Mouse (Mus musculus) left cerebral cortex, adult 9 months (tissue): ENCODE measurements at regions not wholly inside any gene's neighbourhood (a gene's known extent, or its start where the extent isn't known, plus 50 kb on each side); places are given as distances from the start of the nearest gene placed in this dataset.
"Not testable (repeated sequence)": the region's sequence is repeated elsewhere in the genome, so short reads cannot be mapped to it uniquely, and the experiment has no call there.

ENCODE experiments used
- DNase-seq, 2 experiments: peaks; one replicate each; pipeline ENCODE4 v3.0.0; 2022; ENCODE audit warnings: low spot score in 2 of 2

DNA sequence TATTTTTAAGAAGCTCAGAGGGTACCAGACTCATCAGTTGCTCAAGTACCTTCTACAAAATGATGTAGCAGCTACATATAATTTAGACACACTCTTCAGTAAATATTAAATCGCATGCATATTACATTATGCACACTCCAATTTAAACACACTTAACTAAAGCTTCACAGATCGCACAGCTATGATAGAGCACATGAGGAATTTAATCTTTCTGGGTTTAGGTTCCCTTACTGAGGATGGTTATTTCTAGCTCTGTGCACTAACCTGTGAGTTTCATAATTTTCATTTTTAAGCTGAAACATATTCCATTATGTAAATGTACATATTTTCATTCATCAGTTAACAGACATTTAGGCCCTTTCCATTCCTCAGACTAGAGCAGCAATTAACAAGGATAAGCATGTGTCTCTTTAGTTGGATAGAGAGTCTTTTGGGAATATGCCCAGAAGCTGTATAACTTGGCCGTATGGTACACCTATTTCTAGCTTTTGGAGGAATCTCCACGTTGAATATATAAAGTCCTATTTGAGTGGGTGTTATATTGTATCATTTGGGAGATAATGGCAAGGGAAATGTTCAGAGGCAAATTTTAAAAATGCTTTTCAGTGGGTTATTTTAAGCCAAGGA lies 694.0 kb downstream of the Trib2 start:
- peak in 1 of 2 experiments; percentile 4 for DNase-seq

DNA sequence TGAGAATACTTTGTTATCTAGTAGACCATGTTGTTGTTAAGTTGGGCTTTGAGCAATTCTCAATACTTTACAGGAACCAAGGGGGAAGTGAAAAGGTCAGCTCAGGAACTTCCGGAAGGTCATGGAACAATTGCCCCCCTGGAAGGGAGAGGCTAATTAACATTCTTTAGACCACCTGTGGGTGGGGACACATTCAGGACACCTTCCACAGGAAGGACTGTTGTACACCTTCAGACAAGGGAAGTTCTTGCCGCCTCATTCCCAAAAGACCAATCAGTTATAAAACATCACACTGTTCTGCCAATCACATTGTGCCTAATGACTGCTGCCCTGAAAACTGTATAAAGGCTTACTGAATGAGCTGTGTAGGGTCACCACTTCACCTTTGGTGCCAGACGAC lies 701.2 kb downstream of the Trib2 start:
- no peak for DNase-seq

GRCm38 (mm10) chr12:15114793-15115192 lies 701.9 kb downstream of the Trib2 start:
- DNase-seq = no peak

GRCm38 (mm10) chr12:15111049-15111448 lies 705.7 kb downstream of the Trib2 start:
- DNase-seq = no peak

DNA sequence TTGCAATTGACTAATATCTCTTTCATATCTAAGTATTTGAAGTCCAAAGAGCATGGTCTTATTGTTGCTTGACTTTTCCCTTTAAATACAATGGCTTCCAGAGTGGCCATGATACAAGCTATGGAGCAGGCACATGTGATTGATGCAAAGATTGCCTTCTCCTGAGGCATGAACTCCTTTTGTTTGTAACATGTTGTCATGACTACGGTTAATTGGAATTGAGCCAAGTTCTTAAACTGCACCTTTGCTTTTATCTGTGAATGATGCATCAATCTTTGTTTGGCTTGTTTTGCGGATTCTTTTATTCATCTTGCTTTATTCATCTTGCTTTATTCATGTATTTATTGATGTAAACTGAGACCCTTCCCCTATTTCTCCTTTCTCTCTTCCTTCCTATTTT lies 711.8 kb downstream of the Trib2 start:
- no peak for DNase-seq

DNA sequence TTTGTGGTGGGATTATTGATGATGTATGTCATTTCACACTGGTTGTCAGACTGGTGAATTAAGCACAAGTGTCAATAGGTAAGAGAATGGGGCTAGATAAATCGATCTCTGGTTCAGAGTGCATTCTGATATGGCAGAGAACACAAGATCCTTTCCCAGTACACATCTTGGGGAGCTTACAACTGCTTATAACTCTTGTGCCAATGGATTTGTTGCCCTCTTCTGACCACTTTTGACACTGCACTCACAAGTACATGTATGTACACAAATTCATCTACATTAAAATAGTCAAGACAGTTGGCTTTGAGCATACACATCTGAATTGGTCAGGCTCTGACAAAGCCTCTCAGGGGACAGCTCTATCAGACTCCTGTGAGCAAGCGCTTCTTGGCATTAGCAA lies 738.1 kb downstream of the Trib2 start:
- DNase-seq = peak in 1 of 2 experiments; percentile 15

GRCm38 (mm10) chr12:15064351-15064750 lies 752.4 kb downstream of the Trib2 start:
- no peak for DNase-seq

- DNase-seq = no peak
These were observed 765.3 kb downstream of the Trib2 start for GRCm38 (mm10) chr12:15051387-15051786.

GRCm38 (mm10) chr12:15043264-15043663 lies 773.5 kb downstream of the Trib2 start:
- no peak for DNase-seq

DNA sequence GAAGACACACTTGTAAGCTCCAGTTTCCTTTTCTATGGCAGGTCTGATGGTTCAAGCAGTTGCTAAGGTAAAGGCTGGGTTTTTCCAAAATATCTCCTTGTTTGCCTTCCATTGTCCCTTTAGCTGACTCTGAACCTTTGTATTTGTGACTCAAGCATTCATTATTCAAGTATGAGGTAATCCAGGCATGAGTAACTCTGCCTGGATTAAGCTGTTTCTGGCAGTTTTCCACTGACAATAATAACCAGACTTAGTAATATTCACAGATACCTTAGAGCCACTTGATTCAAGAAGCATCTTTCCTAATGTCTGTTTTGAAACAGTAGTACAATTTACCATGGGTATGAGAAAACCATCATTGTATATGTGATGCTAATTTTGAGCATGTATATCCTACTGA lies 805.6 kb downstream of the Trib2 start:
- no peak for DNase-seq

GRCm38 (mm10) chr12:15002401-15002800 lies 814.3 kb downstream of the Trib2 start:
- DNase-seq = not testable (repeated sequence)
